16 mouse cellular contexts compared by ENCODE assay signal in the genomic region with DNA sequence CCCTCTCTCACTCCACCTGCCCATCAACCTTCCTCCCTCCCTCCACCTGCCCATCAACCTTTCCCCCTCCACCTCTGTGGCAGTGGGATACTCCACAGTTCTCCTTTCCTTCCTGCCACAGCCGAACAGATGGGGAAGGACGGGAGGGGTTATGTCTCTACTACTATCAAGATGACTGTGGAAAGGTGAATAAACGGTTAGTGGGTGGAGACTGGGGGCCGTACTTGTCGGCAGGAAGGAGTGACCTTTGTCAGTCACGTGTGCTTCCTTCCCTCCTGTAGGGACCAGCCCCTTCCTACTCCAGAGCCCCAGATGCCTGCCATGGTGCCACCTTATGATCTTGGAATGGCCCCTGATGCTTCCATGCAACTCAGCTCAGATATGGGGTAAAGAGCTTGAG. TPM values are rescaled to one million over a fixed set of nuclear protein-coding genes. Genes with fewer than 3 reads are reported as not detected.
A peak's percentile ranks its signal among the peaks of the same experiment; 100 is the strongest.
DNase-seq lines count a peak whose midpoint lies in the region; ATAC-seq and TF ChIP-seq lines count a peak whose summit lies in the region.
"Had no signal": no experiment of that assay in that cellular context is flagged by ENCODE, and none has a peak within 500 bp of the region (broad histone marks: within the 10 kb centered on the region; RNA-seq: fewer than 3 reads in every experiment).

No protein-coding gene starts in this region.

- H3K27me3 ChIP-seq in liver, adult 2 months (ENCODE audit: control insufficient read depth, insufficient read depth, low read length) = no peaks in the 10 kb centered on the region
- H3K27me3 ChIP-seq in liver, postnatal 0 days (ENCODE audit: insufficient read depth, low read length) = no peaks in the 10 kb centered on the region
- H3K27me3 ChIP-seq in E14TG2a.4 (ENCODE audit: insufficient read depth, low read length) = no peaks in the 10 kb centered on the region; the same call in 1 of the 2 replicates
- no peaks in the 10 kb centered on the region for H3K27me3 ChIP-seq in embryonic facial prominence, embryonic 13.5 days
- H3K27me3 ChIP-seq in stomach, embryonic 14.5 days (ENCODE audit: control insufficient read depth, insufficient read depth, low read length) = no peaks in the 10 kb centered on the region
- H3K27me3 ChIP-seq: heart, embryonic 12.5 days; limb, embryonic 12.5 days had no signal

- ATAC-seq in liver, postnatal 0 days = no peak; the same call in 1 of the 2 replicates
- ATAC-seq in embryonic facial prominence, embryonic 13.5 days (ENCODE audit: insufficient number of reproducible peaks, insufficient read depth, low FRiP score, low TSS enrichment, low read depth) = no peak
- peak; percentile 15; the same call in 1 of the 2 replicates for ATAC-seq in stomach, embryonic 14.5 days (ENCODE audit: insufficient number of reproducible peaks, insufficient read depth, low FRiP score, low read depth)
- ATAC-seq: midbrain, embryonic 16.5 days had no signal

- H3K79me2 ChIP-seq in liver, adult 2 months (ENCODE audit: control insufficient read depth, insufficient read depth, low read length) = no peaks in the 10 kb centered on the region

- 39% methylated on average over 6 of the region's 6 CpGs for WGBS in liver, adult 2 months
- 29% methylated on average over 6 of the region's 6 CpGs for WGBS in liver, postnatal 0 days (ENCODE audit: insufficient replicate concordance)
- 10% methylated on average over 6 of the region's 6 CpGs for WGBS in embryonic facial prominence, embryonic 13.5 days
- 9% methylated on average over 6 of the region's 6 CpGs for WGBS in stomach, embryonic 14.5 days

- peaks cover 7% of the 10 kb centered on the region for H3K4me1 ChIP-seq in liver, adult 2 months (ENCODE audit: control insufficient read depth, insufficient read depth, low read length)
- H3K4me1 ChIP-seq in liver, postnatal 0 days (ENCODE audit: insufficient read depth) = peaks cover 21% of the 10 kb centered on the region
- peaks cover 89% of the 10 kb centered on the region for H3K4me1 ChIP-seq in E14TG2a.4 (replicated peaks; ENCODE audit: low read depth, low read length)
- peaks cover 40% of the 10 kb centered on the region for H3K4me1 ChIP-seq in embryonic facial prominence, embryonic 13.5 days
- H3K4me1 ChIP-seq in stomach, embryonic 14.5 days (ENCODE audit: control insufficient read depth, insufficient read depth, low read length) = peaks cover 29% of the 10 kb centered on the region

- no peak overlapping the region for H3K4me2 ChIP-seq in liver, postnatal 0 days (ENCODE audit: low read depth, low read length)
- H3K4me2 ChIP-seq in embryonic facial prominence, embryonic 13.5 days = peak overlapping the region; percentile 5; the same call in 1 of the 2 replicates
- 0 out of 2 replicates have a peak overlapping the region, but pooled peaks have one; percentile 10 for H3K4me2 ChIP-seq in stomach, embryonic 14.5 days (replicated peaks; ENCODE audit: low read depth, low read length)
- H3K4me2 ChIP-seq: heart, embryonic 12.5 days; hindbrain, embryonic 15.5 days; limb, embryonic 12.5 days had no signal

- peak; percentile 33 for DNase-seq in liver, adult 2 months (ENCODE audit: extremely low read depth, low read depth, low spot score)
- no peak for DNase-seq in liver, postnatal 0 days
- DNase-seq in layer of hippocampus, postnatal 25 days (ENCODE audit: extremely low spot score in 1 of 2, low spot score in 1 of 2) = no peak
- DNase-seq in right cerebral cortex, postnatal 36 days (ENCODE audit: low spot score in 2 of 2) = no peak
- DNase-seq in cerebellum, adult 11-12 months = no peak
- DNase-seq: adrenal gland, postnatal 25 days; layer of hippocampus, adult 9-11 months; right cerebral cortex, adult 18-20 months had no signal

- TF ChIP-seq POLR2A in liver, adult 2 months (IDR thresholded peaks at IDR 0.05; ENCODE audit: extremely low read depth, insufficient read depth, low read length) = no peak

- no peak overlapping the region for H3K9ac ChIP-seq in liver, adult 2 months (ENCODE audit: low read depth, low read length)
- H3K9ac ChIP-seq in liver, postnatal 0 days (replicated peaks) = no peak overlapping the region
- H3K9ac ChIP-seq in embryonic facial prominence, embryonic 13.5 days = no peak overlapping the region
- no peak overlapping the region for H3K9ac ChIP-seq in stomach, embryonic 14.5 days (replicated peaks; ENCODE audit: low read depth, low read length)
- H3K9ac ChIP-seq: heart, embryonic 12.5 days; hindbrain, embryonic 15.5 days; limb, embryonic 12.5 days had no signal

- no peak overlapping the region for H3K4me3 ChIP-seq in liver, adult 2 months (ENCODE audit: insufficient read depth, low read depth, low read length)
- H3K4me3 ChIP-seq in liver, postnatal 0 days (ENCODE audit: low read depth, low read length) = no peak overlapping the region
- H3K4me3 ChIP-seq in E14TG2a.4 (replicated peaks; ENCODE audit: low read length) = peak overlapping the region; percentile 87
- no peak overlapping the region for H3K4me3 ChIP-seq in embryonic facial prominence, embryonic 13.5 days
- H3K4me3 ChIP-seq in stomach, embryonic 14.5 days (ENCODE audit: low read depth, low read length) = no peak overlapping the region
- H3K4me3 ChIP-seq: heart, embryonic 12.5 days; hindbrain, embryonic 15.5 days; limb, embryonic 12.5 days had no signal

- H3K9me3 ChIP-seq in liver, postnatal 0 days (ENCODE audit: low read length) = no peaks in the 10 kb centered on the region
- H3K9me3 ChIP-seq in E14TG2a.4 (ENCODE audit: low read length) = no peaks in the 10 kb centered on the region
- no peaks in the 10 kb centered on the region for H3K9me3 ChIP-seq in embryonic facial prominence, embryonic 13.5 days
- no peaks in the 10 kb centered on the region for H3K9me3 ChIP-seq in stomach, embryonic 14.5 days (ENCODE audit: control insufficient read depth, low read depth, low read length)
- H3K9me3 ChIP-seq: heart, embryonic 12.5 days; hindbrain, embryonic 15.5 days; limb, embryonic 12.5 days had no signal

- TF ChIP-seq EP300 in liver, postnatal 0 days (IDR thresholded peaks at IDR 0.05; ENCODE audit: low read depth) = no peak

- H3K27ac ChIP-seq in liver, adult 2 months (replicated peaks; ENCODE audit: insufficient read depth, low read depth, low read length) = no peak overlapping the region
- H3K27ac ChIP-seq in liver, postnatal 0 days (ENCODE audit: low read depth) = no peak overlapping the region
- H3K27ac ChIP-seq in embryonic facial prominence, embryonic 13.5 days = peak overlapping the region; percentile 39; the same call in 1 of the 2 replicates
- no peak overlapping the region for H3K27ac ChIP-seq in stomach, embryonic 14.5 days (ENCODE audit: low read length)
- H3K27ac ChIP-seq: hindbrain, embryonic 15.5 days; macrophage had no signal

- H3K36me3 ChIP-seq in liver, adult 2 months (ENCODE audit: control insufficient read depth, insufficient read depth, low read length) = peaks cover 18% of the 10 kb centered on the region
- peaks cover 51% of the 10 kb centered on the region for H3K36me3 ChIP-seq in liver, postnatal 0 days (replicated peaks; ENCODE audit: insufficient read depth, low read length)
- peaks cover 29% of the 10 kb centered on the region for H3K36me3 ChIP-seq in E14TG2a.4 (ENCODE audit: insufficient read depth, low read length)
- peaks cover 70% of the 10 kb centered on the region for H3K36me3 ChIP-seq in embryonic facial prominence, embryonic 13.5 days
- H3K36me3 ChIP-seq in stomach, embryonic 14.5 days (ENCODE audit: control insufficient read depth, insufficient read depth, low read length) = peaks cover 29% of the 10 kb centered on the region
- H3K36me3 ChIP-seq: hindbrain, embryonic 15.5 days had no signal

- TF ChIP-seq CTCF in liver, adult 2 months (IDR thresholded peaks at IDR 0.05; ENCODE audit: low read depth, low read length) = no peak
- no peak for TF ChIP-seq CTCF in liver, postnatal 0 days (IDR thresholded peaks at IDR 0.05; ENCODE audit: low read depth)
- no peak for TF ChIP-seq CTCF in E14TG2a.4 (conservative IDR thresholded peaks at IDR 0.05; ENCODE audit: low read length)

RNA-seq across cellular contexts. Expression of gene Nemp1, which starts 8.6 kb away (rescaled TPM):
- 5.5 and 6.3 TPM in 2 replicates for total RNA-seq in liver, adult 2 months (2014; rRNA removed)
- 2.0 and 2.7 TPM in 2 replicates for polyA plus RNA-seq in liver, adult 2 months (2012; rRNA removed)
- 5.6 and 6.3 TPM in 2 replicates for polyA plus RNA-seq in liver, postnatal 0 days (2015; fragmentation: Nextera tagmentation; extraction: Ambion mirVana)
- polyA plus RNA-seq in embryonic facial prominence, embryonic 13.5 days (2015; fragmentation: Nextera tagmentation; extraction: Ambion mirVana) = 9.1 and 10.6 TPM in 2 replicates
- polyA plus RNA-seq in stomach, embryonic 14.5 days (2014; fragmentation: Nextera tagmentation; extraction: Ambion mirVana) = 10.2 and 11.3 TPM in 2 replicates
- 1 to 10 TPM; 5.8 TPM for total RNA-seq in layer of hippocampus, postnatal 25 days (2021)

RNA-seq across cellular contexts. Expression of gene Nab2, which starts 10.3 kb away (rescaled TPM):
- total RNA-seq in liver, adult 2 months (2014; rRNA removed) = 8.9 and 13.4 TPM in 2 replicates
- 16.0 and 16.6 TPM in 2 replicates for polyA plus RNA-seq in liver, adult 2 months (2012; rRNA removed)
- 2.4 and 4.3 TPM in 2 replicates for polyA plus RNA-seq in liver, postnatal 0 days (2015; fragmentation: Nextera tagmentation; extraction: Ambion mirVana)
- polyA plus RNA-seq in embryonic facial prominence, embryonic 13.5 days (2015; fragmentation: Nextera tagmentation; extraction: Ambion mirVana) = 19.5 and 20.3 TPM in 2 replicates
- 9.2 and 11.1 TPM in 2 replicates for polyA plus RNA-seq in stomach, embryonic 14.5 days (2014; fragmentation: Nextera tagmentation; extraction: Ambion mirVana)
- 10 to 100 TPM; 43.0 to 46.0 TPM for total RNA-seq in layer of hippocampus, postnatal 25 days (2021)

RNA-seq across cellular contexts. Expression of gene Stat6, which starts 15.3 kb away (rescaled TPM):
- 27.7 and 29.1 TPM in 2 replicates for total RNA-seq in liver, adult 2 months (2014; rRNA removed)
- polyA plus RNA-seq in liver, adult 2 months (2012; rRNA removed) = 29.4 and 44.7 TPM in 2 replicates
- polyA plus RNA-seq in liver, postnatal 0 days (2015; fragmentation: Nextera tagmentation; extraction: Ambion mirVana) = 11.3 and 13.0 TPM in 2 replicates
- 21.1 and 22.0 TPM in 2 replicates for polyA plus RNA-seq in embryonic facial prominence, embryonic 13.5 days (2015; fragmentation: Nextera tagmentation; extraction: Ambion mirVana)
- polyA plus RNA-seq in stomach, embryonic 14.5 days (2014; fragmentation: Nextera tagmentation; extraction: Ambion mirVana) = 24.7 and 26.5 TPM in 2 replicates
- total RNA-seq in layer of hippocampus, postnatal 25 days (2021) = 1 to 10 TPM; 4.1 to 7.2 TPM

RNA-seq across cellular contexts. Expression of gene Lrp1, which starts 37.1 kb away (rescaled TPM):
- total RNA-seq in liver, adult 2 months (2014; rRNA removed) = 193 and 278 TPM in 2 replicates
- polyA plus RNA-seq in liver, adult 2 months (2012; rRNA removed) = 354 and 373 TPM in 2 replicates
- polyA plus RNA-seq in liver, postnatal 0 days (2015; fragmentation: Nextera tagmentation; extraction: Ambion mirVana) = 44.7 and 49.2 TPM in 2 replicates
- 139 and 159 TPM in 2 replicates for polyA plus RNA-seq in embryonic facial prominence, embryonic 13.5 days (2015; fragmentation: Nextera tagmentation; extraction: Ambion mirVana)
- 98.0 and 99.3 TPM in 2 replicates for polyA plus RNA-seq in stomach, embryonic 14.5 days (2014; fragmentation: Nextera tagmentation; extraction: Ambion mirVana)
- 100 to 1,000 TPM; 259 to 316 TPM for total RNA-seq in layer of hippocampus, postnatal 25 days (2021)

RNA-seq across cellular contexts. Expression of gene Myo1a, which starts 46.9 kb away (rescaled TPM):
- 0.18 TPM in 1 of 2 replicates, not detected in the other for total RNA-seq in liver, adult 2 months (2014; rRNA removed)
- polyA plus RNA-seq in liver, adult 2 months (2012; rRNA removed) = 0.02 TPM in 1 of 2 replicates, not detected in the other
- 0.07 TPM in 1 of 2 replicates, not detected in the other for polyA plus RNA-seq in liver, postnatal 0 days (2015; fragmentation: Nextera tagmentation; extraction: Ambion mirVana)
- 0.66 and 2.5 TPM in 2 replicates for polyA plus RNA-seq in embryonic facial prominence, embryonic 13.5 days (2015; fragmentation: Nextera tagmentation; extraction: Ambion mirVana)
- polyA plus RNA-seq in stomach, embryonic 14.5 days (2014; fragmentation: Nextera tagmentation; extraction: Ambion mirVana) = 8.8 and 9.1 TPM in 2 replicates
- 1 to 10 TPM in 1 of 2 experiments, under 1 TPM in 1; 0.66 to 1.0 TPM for total RNA-seq in layer of hippocampus, postnatal 25 days (2021)
- polyA plus RNA-seq: macrophage had no signal
